Mouse (Mus musculus) splenic B cell, adult 2 months (primary cell): ENCODE measurements around the gene Ptprcap.
"Not testable (repeated sequence)": the region's sequence is repeated elsewhere in the genome, so short reads cannot be mapped to it uniquely, and the experiment has no call there.

Source experiments
- DNase-seq: peaks from one replicate; pipeline ENCODE4 v3.0.0-alpha.2; 2011; ENCODE audit warnings: low read depth, low spot score
- H3K27me3 ChIP-seq: 2 replicates; pipeline ENCODE4 v1.6.1; 2012; ENCODE audit warnings: mild to moderate bottlenecking, low read length, moderate library complexity, mixed read lengths; ENCODE audit not compliant: control insufficient read depth, poor library complexity, insufficient read depth, severe bottlenecking
- H3K36me3 ChIP-seq: 2 replicates; pipeline ENCODE4 v1.6.1; 2012; ENCODE audit warnings: mild to moderate bottlenecking, low read length, moderate library complexity, mixed read lengths; ENCODE audit not compliant: control insufficient read depth, poor library complexity, insufficient read depth, severe bottlenecking

Ptprcap gene

GRCm38 (mm10) chr19:4120496-4120895 is 32.9 kb upstream of the Ptprcap start:
- DNase-seq, result peak; percentile 44
- Histone ChIP-seq H3K36me3 (peaks cover 6% of the 10 kb centered on the region; the same call in 1 of the 2 replicates), H3K27me3 (no peaks in the 10 kb centered on the region)

- Histone ChIP-seq H3K36me3 (no peaks in the 10 kb centered on the region; the same call in 1 of the 2 replicates), H3K27me3 (no peaks in the 10 kb centered on the region)
- peak; percentile 99 for DNase-seq
Measured at GRCm38 (mm10) chr19:4121097-4121805, 32.2 kb upstream of the Ptprcap start.

GRCm38 (mm10) chr19:4121896-4122295 is 31.5 kb upstream of the Ptprcap start:
- not testable (repeated sequence) for H3K36me3 ChIP-seq, H3K27me3 ChIP-seq
- DNase-seq, result peak; percentile 61

GRCm38 (mm10) chr19:4122411-4123370 is 30.7 kb upstream of the Ptprcap start:
- Histone ChIP-seq H3K27me3 (no peaks in the 10 kb centered on the region), H3K36me3 (no peaks in the 10 kb centered on the region; the same call in 1 of the 2 replicates)
- peak; percentile 70 for DNase-seq

GRCm38 (mm10) chr19:4124432-4124831 is 29.0 kb upstream of the Ptprcap start:
- Histone ChIP-seq H3K36me3 (peaks cover 2% of the 10 kb centered on the region; the same call in 1 of the 2 replicates), H3K27me3 (no peaks in the 10 kb centered on the region)
- no peak for DNase-seq

- DNase-seq, result peak; percentile 29
Measured at GRCm38 (mm10) chr19:4125268-4125667, 28.1 kb upstream of the Ptprcap start.

GRCm38 (mm10) chr19:4125741-4126696 is 27.4 kb upstream of the Ptprcap start, which contains the start of gene Aip:
Gene Aip, minus strand, starts transcription at chr19:4125858.
- Histone ChIP-seq H3K36me3 (peaks cover 11% of the 10 kb centered on the region; the same call in 1 of the 2 replicates), H3K27me3 (no peaks in the 10 kb centered on the region)
- DNase-seq, result peak; percentile 99

More at GRCm38 (mm10) chr19:4125268-4125667, 28.1 kb upstream of the Ptprcap start:
- H3K27me3 ChIP-seq, H3K36me3 ChIP-seq: not testable (repeated sequence)

- peaks cover 18% of the 10 kb centered on the region for H3K36me3 ChIP-seq
- DNase-seq, result no peak
- H3K27me3 ChIP-seq, result no peaks in the 10 kb centered on the region
Measured at GRCm38 (mm10) chr19:4126759-4127495, 26.5 kb upstream of the Ptprcap start.

GRCm38 (mm10) chr19:4129462-4129861 is 23.9 kb upstream of the Ptprcap start:
- H3K36me3 ChIP-seq, result peaks cover 22% of the 10 kb centered on the region
- no peak for DNase-seq
- no peaks in the 10 kb centered on the region for H3K27me3 ChIP-seq

GRCm38 (mm10) chr19:4130106-4130505 is 23.3 kb upstream of the Ptprcap start:
- peaks cover 22% of the 10 kb centered on the region for H3K36me3 ChIP-seq
- DNase-seq, result no peak
- no peaks in the 10 kb centered on the region for H3K27me3 ChIP-seq

- DNase-seq, result no peak
- Histone ChIP-seq H3K36me3 (peaks cover 22% of the 10 kb centered on the region), H3K27me3 (no peaks in the 10 kb centered on the region)
Measured at GRCm38 (mm10) chr19:4131075-4131474, 22.3 kb upstream of the Ptprcap start.

- Histone ChIP-seq H3K27me3 (no peaks in the 10 kb centered on the region), H3K36me3 (peaks cover 22% of the 10 kb centered on the region)
- DNase-seq, result no peak
Measured at GRCm38 (mm10) chr19:4131768-4132167, 21.6 kb upstream of the Ptprcap start.

- Histone ChIP-seq H3K36me3 (peaks cover 20% of the 10 kb centered on the region), H3K27me3 (no peaks in the 10 kb centered on the region)
- no peak for DNase-seq
Measured at GRCm38 (mm10) chr19:4134354-4134753, 19.1 kb upstream of the Ptprcap start.
